Mouse (Mus musculus): Measurements from ENCODE around the gene Txndc15. TPM values are rescaled to one million over a fixed set of nuclear protein-coding genes. Genes with fewer than 3 reads are reported as not detected.
"Not testable (repeated sequence)": the region's sequence is repeated elsewhere in the genome, so short reads cannot be mapped to it uniquely, and the experiment has no call there.

Gene Txndc15
- total RNA-seq (2021), result 10 to 100 TPM; 62.9 to 68.8 TPM

- peak; percentile 86 to 92 for DNase-seq (ENCODE audit: extremely low spot score in 1 of 2, low spot score in 2 of 2)
- intact Hi-C loops (cut with DNase I), result no loop called here
Observed at GRCm38 (mm10) chr13:55714501-55715166, at the start of gene Txndc15. TSS of gene Txndc15 (plus strand) at chr13:55714650.

- intact Hi-C loops (cut with DNase I), result no loop called here
Observed at GRCm38 (mm10) chr13:55668550-55668949, 45.9 kb upstream of the Txndc15 start.

GRCm38 (mm10) chr13:55672711-55673110 is 41.7 kb upstream of the Txndc15 start:
- no peak for DNase-seq (ENCODE audit: extremely low spot score in 1 of 2, low spot score in 2 of 2)
- intact Hi-C loops (cut with DNase I), result no loop called here

More at GRCm38 (mm10) chr13:55668550-55668949, 45.9 kb upstream of the Txndc15 start:
- peak in 1 of 2 experiments; percentile 49 for DNase-seq (ENCODE audit: extremely low spot score in 1 of 2, low spot score in 2 of 2)

GRCm38 (mm10) chr13:55677364-55677763 is 37.1 kb upstream of the Txndc15 start:
- no peak for DNase-seq (ENCODE audit: extremely low spot score in 1 of 2, low spot score in 2 of 2)
- intact Hi-C loops (cut with DNase I), result no loop called here

GRCm38 (mm10) chr13:55682201-55682600 is 32.2 kb upstream of the Txndc15 start:
- no peak for DNase-seq (ENCODE audit: extremely low spot score in 1 of 2, low spot score in 2 of 2)
- intact Hi-C loops (cut with DNase I), result no loop called here

- intact Hi-C loops (cut with DNase I), result no loop called here
- no peak for DNase-seq (ENCODE audit: extremely low spot score in 1 of 2, low spot score in 2 of 2)
Observed at GRCm38 (mm10) chr13:55683581-55683980, 30.9 kb upstream of the Txndc15 start.

GRCm38 (mm10) chr13:55686107-55686633 is 28.3 kb upstream of the Txndc15 start:
- intact Hi-C loops (cut with DNase I), result no loop called here
- DNase-seq (ENCODE audit: extremely low spot score in 1 of 2, low spot score in 2 of 2), result no peak

GRCm38 (mm10) chr13:55687927-55688602 is 26.4 kb upstream of the Txndc15 start:
- no peak for DNase-seq (ENCODE audit: extremely low spot score in 1 of 2, low spot score in 2 of 2)
- intact Hi-C loops (cut with DNase I), result no loop called here

GRCm38 (mm10) chr13:55692535-55693242 is 21.8 kb upstream of the Txndc15 start, which contains the start of gene B230219D22Rik:
TSS of gene B230219D22Rik (plus strand) at chr13:55693124.
- intact Hi-C loops (cut with DNase I), result no loop called here
- peak; percentile 83 to 95 for DNase-seq (ENCODE audit: extremely low spot score in 1 of 2, low spot score in 2 of 2)

DNA sequence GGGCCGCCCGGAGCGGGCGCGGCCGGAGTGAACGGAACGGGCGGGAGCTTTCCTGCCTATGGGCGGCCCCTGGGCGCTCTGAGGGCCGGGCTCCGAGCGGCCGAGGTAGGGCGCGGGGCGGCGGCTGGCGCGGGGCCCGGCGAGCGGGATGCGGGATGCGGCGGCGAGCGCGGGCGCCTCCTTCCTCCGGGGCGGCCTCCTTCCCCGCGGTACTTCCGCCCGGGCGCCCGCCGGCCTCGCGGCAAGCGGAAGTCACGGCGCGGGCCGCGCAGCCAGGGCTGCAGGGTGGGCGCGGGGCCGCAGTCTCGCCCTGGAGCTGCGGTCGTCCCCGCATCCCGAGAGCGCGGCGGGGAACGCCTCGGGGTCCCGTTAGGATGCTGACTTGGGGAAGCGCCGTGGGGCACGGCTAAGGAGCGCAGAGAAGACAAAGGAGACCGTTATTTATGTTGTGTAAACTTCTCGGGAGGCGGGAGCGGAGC is 21.2 kb upstream of the Txndc15 start:
- intact Hi-C loops (cut with DNase I), result no loop called here
- DNase-seq (ENCODE audit: extremely low spot score in 1 of 2, low spot score in 2 of 2), result peak in 1 of 2 experiments; percentile 74

DNA sequence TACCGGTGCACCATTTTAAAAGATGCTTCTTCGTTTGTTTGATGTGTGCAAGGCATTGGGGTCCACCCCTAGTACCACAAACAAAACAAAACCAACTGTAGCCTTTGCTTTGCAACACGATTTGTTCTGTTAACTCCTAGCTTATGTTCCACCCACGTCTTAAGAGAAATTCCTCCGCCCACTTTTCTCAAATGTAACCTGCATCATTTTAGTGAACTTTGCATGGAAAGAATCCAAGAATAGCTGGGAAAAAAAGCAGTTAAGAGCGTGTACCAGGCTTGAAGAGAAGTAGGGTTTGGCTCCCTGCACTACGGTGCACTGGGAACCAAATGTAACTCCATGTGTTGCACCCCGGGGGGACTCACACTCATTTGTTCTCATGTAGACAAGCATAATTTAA is 20.3 kb upstream of the Txndc15 start:
- intact Hi-C loops (cut with DNase I), result loop anchor here (2.0 kb wide), 1 partner anchor 33 kb away; the partner anchor contains the start of gene Pcbd2
- DNase-seq (ENCODE audit: extremely low spot score in 1 of 2, low spot score in 2 of 2), result no peak

DNA sequence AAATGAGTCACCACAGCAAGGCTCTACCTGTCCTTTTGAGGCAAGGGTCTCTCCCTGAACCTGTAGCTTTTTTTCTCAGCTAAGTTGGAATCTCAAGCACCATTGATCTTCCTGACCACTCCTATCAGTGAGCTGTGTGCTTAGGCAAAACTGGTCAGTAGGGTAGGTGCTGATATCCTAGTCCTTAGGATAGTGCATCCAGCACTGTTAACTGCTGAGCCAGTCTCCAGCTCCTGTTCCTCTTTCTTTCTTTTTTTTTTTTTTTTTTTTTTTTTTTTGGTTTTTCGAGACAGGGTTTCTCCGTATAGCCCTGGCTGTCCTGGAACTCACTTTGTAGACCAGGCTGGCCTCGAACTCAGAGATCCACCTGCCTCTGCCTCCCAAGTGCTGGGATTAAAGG is 18.5 kb upstream of the Txndc15 start:
- DNase-seq (ENCODE audit: extremely low spot score in 1 of 2, low spot score in 2 of 2), result not testable (repeated sequence)
- intact Hi-C loops (cut with DNase I), result loop anchor here (2.0 kb wide), 1 partner anchor 31 kb away; the partner anchor contains the start of gene Pcbd2

DNA sequence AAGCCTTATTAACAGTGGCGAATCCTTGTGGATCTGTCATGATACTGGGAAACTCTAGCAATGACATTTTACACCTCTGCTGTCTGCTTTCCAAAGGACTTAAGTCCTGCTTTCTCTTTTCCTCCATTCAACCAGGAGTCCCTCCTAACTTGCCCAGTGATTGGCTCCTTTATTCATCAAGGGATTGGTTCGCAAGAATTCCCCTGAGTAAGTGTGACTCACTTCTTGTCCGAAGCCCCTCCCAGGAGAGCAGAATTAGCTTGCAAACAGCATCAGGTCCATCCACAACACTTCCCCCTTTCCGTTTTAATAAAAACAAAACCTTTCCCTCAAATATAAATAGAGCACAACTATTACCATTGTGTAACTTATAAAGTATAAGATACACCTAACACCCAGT is 10.1 kb upstream of the Txndc15 start:
- intact Hi-C loops (cut with DNase I), result no loop called here
- no peak for DNase-seq (ENCODE audit: extremely low spot score in 1 of 2, low spot score in 2 of 2)

GRCm38 (mm10) chr13:55712846-55713245 is 1.6 kb upstream of the Txndc15 start:
- intact Hi-C loops (cut with DNase I), result no loop called here
- no peak for DNase-seq (ENCODE audit: extremely low spot score in 1 of 2, low spot score in 2 of 2)

GRCm38 (mm10) chr13:55715167-55715512 is 690 bp downstream of the Txndc15 start:
- intact Hi-C loops (cut with DNase I), result no loop called here
- no peak for DNase-seq (ENCODE audit: extremely low spot score in 1 of 2, low spot score in 2 of 2)

DNA sequence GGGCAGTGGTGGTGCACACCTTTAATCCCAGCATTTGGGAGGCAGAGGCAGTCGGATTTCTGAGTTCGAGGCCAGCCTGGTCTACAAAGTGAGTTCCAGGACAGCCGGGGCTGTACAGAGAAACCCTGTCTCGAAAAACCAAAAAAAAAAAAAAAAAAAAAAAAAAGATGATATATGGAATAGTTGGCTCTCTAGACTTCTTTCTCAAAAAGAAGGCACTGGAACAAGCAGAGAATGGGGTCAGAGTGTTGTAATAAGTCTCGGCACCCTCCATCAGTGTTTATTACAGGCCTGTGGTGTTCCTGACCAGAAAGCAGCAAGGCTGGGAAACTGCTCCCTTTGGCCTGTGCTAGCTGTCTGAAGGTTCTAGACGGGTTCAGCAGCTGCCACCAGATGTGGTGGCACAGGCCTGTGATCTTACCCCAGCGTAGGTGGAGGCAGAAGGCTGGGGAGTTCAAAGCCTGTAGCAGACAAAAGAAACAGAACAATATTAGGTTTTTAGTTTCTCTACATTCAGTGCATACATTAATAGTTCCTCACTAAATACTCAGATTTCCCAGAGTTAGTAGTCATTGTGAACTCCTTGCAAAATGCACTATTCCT is 1.6 kb downstream of the Txndc15 start:
- intact Hi-C loops (cut with DNase I), result no loop called here
- no peak for DNase-seq (ENCODE audit: extremely low spot score in 1 of 2, low spot score in 2 of 2)

- no peak for DNase-seq (ENCODE audit: extremely low spot score in 1 of 2, low spot score in 2 of 2)
- intact Hi-C loops (cut with DNase I), result no loop called here
Observed at GRCm38 (mm10) chr13:55721516-55721915, 7.1 kb downstream of the Txndc15 start.

- intact Hi-C loops (cut with DNase I), result no loop called here
- DNase-seq (ENCODE audit: extremely low spot score in 1 of 2, low spot score in 2 of 2), result no peak
Observed at GRCm38 (mm10) chr13:55721995-55722394, 7.5 kb downstream of the Txndc15 start.

GRCm38 (mm10) chr13:55726598-55727119 is 12.2 kb downstream of the Txndc15 start:
- intact Hi-C loops (cut with DNase I), result loop anchor here (2.0 kb wide), 1 partner anchor 32 kb away; no protein-coding TSS in a partner anchor
- no peak for DNase-seq (ENCODE audit: extremely low spot score in 1 of 2, low spot score in 2 of 2)

Measured in left cerebral cortex, postnatal 10 days (tissue).